Mouse (Mus musculus): ENCODE results near the gene Hepacam. TPM values are rescaled to one million over a fixed set of nuclear protein-coding genes. Genes with fewer than 3 reads are reported as not detected.

The Hepacam gene
- polyA plus RNA-seq, 1 experiment from 2014 or later, result 0.11 TPM

- H3K4me1 ChIP-seq, result peaks cover 8% of the 10 kb centered on the region
- WGBS, result 13% methylated on average over 12 of the region's 12 CpGs
- H3K27me3 ChIP-seq, result peaks cover 43% of the 10 kb centered on the region
- no peaks in the 10 kb centered on the region for H3K36me3 ChIP-seq
- H3K9me3 ChIP-seq, result no peaks in the 10 kb centered on the region
- no peak overlapping the region for H3K27ac ChIP-seq
- peak overlapping the region; percentile 65 for H3K4me2 ChIP-seq (replicated peaks)
- ATAC-seq (ENCODE audit: low FRiP score, low read depth), result peak; percentile 12; the same call in 1 of the 2 replicates
- peak overlapping the region; percentile 34; the same call in 1 of the 2 replicates for H3K4me3 ChIP-seq
- no peak overlapping the region for H3K9ac ChIP-seq
Observed at GRCm38 (mm10) chr9:37421239-37421638, 54.1 kb downstream of the Hepacam start.

DNA sequence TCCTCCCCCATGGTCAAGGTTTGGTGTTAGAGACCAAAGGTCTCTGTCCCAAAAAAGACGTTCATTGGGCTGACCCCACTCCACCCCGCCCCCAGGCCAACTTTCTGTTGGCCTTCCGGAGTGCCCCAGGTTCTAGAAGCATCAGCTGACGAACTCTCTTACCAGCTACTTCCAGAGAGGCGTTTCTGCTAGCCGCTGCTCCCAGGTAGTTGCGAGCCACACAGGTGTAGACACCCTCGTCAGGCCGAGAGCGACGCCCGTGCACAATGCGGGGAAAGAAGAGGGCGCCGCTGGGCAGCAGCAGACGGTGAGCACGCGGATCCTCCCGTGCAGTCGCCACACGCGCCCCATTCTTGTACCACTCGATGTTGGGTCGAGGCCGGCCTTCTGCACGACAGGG, 62.2 kb downstream of the Hepacam start:
- 12% methylated on average over 26 of the region's 26 CpGs for WGBS
- H3K27ac ChIP-seq, result no peak overlapping the region
- no peaks in the 10 kb centered on the region for H3K9me3 ChIP-seq
- H3K4me1 ChIP-seq, result peaks cover 19% of the 10 kb centered on the region
- H3K36me3 ChIP-seq, result no peaks in the 10 kb centered on the region
- no peak for ATAC-seq (ENCODE audit: low FRiP score, low read depth)
- H3K4me2 ChIP-seq (replicated peaks), result no peak overlapping the region
- H3K9ac ChIP-seq, result no peak overlapping the region
- no peak overlapping the region for H3K4me3 ChIP-seq
- peaks cover 91% of the 10 kb centered on the region for H3K27me3 ChIP-seq

- Histone ChIP-seq H3K27me3 (peaks cover 94% of the 10 kb centered on the region), H3K4me3 (peak overlapping the region; percentile 17; the same call in 1 of the 2 replicates), H3K9me3 (no peaks in the 10 kb centered on the region), H3K36me3 (no peaks in the 10 kb centered on the region), H3K4me1 (peaks cover 19% of the 10 kb centered on the region), H3K9ac (no peak overlapping the region), H3K4me2 (replicated peaks) (peak overlapping the region; percentile 36; the same call in 1 of the 2 replicates), H3K27ac (no peak overlapping the region)
- WGBS, result 2% methylated on average over 12 of the region's 12 CpGs
- ATAC-seq (ENCODE audit: low FRiP score, low read depth), result peak; percentile 80; the same call in 1 of the 2 replicates
Observed at GRCm38 (mm10) chr9:37430582-37430981, 63.4 kb downstream of the Hepacam start.

GRCm38 (mm10) chr9:37432026-37432666, 65.0 kb downstream of the Hepacam start:
- 1% methylated on average over 16 of the region's 17 CpGs for WGBS
- Histone ChIP-seq H3K9me3 (no peaks in the 10 kb centered on the region), H3K36me3 (no peaks in the 10 kb centered on the region), H3K4me3 (peak overlapping the region; percentile 37), H3K4me1 (peaks cover 19% of the 10 kb centered on the region), H3K9ac (no peak overlapping the region), H3K4me2 (replicated peaks) (peak overlapping the region; percentile 63), H3K27ac (no peak overlapping the region), H3K27me3 (peaks cover 97% of the 10 kb centered on the region)
- ATAC-seq (ENCODE audit: low FRiP score, low read depth), result no peak

GRCm38 (mm10) chr9:37432720-37433421, 65.7 kb downstream of the Hepacam start, which contains the start of gene Robo3:
TSS of gene Robo3 (minus strand) at chr9:37433246.
- no peak within 1 kb of the TSS for H3K27ac ChIP-seq
- 0 out of 2 replicates have a peak, but pooled peaks have one; percentile 22 for ATAC-seq (ENCODE audit: low FRiP score, low read depth)
- peaks cover 94% of the 10 kb centered on the region for H3K27me3 ChIP-seq
- H3K9me3 ChIP-seq, result no peaks in the 10 kb centered on the region
- H3K4me2 ChIP-seq (replicated peaks), result peak within 1 kb of the TSS; percentile 63
- WGBS, result under 1% methylated on average over 36 of the region's 40 CpGs
- H3K4me1 ChIP-seq, result peaks cover 19% of the 10 kb centered on the region
- no peak within 1 kb of the TSS; the same call in 1 of the 2 replicates for H3K9ac ChIP-seq
- no peaks in the 10 kb centered on the region for H3K36me3 ChIP-seq
- H3K4me3 ChIP-seq, result peak within 1 kb of the TSS; percentile 37

- Histone ChIP-seq H3K4me2 (replicated peaks) (peak overlapping the region; percentile 63; the same call in 1 of the 2 replicates), H3K9ac (no peak overlapping the region), H3K4me3 (peak overlapping the region; percentile 12; the same call in 1 of the 2 replicates), H3K36me3 (no peaks in the 10 kb centered on the region), H3K27ac (no peak overlapping the region), H3K9me3 (no peaks in the 10 kb centered on the region), H3K4me1 (peaks cover 19% of the 10 kb centered on the region), H3K27me3 (peaks cover 94% of the 10 kb centered on the region)
- no peak for ATAC-seq (ENCODE audit: low FRiP score, low read depth)
- 3% methylated on average over 18 of the region's 18 CpGs for WGBS
Observed at GRCm38 (mm10) chr9:37433823-37434560, 66.8 kb downstream of the Hepacam start.

DNA sequence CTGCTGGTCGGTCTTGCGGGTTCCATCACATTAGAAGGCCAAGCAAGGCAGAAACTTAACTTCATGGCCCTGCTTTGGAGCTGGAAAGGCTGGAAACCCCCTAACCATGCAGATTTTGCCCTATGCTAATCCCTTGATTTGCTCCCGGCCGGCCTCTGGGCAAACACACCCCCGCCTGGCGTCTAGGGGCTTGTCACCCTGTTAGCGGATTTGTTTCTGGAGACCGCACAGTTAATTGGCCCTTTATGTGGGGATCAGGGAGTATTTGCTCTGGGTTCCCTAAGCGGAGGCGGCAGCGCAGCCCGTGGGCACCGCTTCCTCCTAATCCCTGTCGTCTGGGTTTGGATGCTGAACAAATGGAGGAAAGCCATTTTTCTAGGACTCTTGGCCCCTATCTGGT, 67.8 kb downstream of the Hepacam start:
- peaks cover 19% of the 10 kb centered on the region for H3K4me1 ChIP-seq
- no peak for ATAC-seq (ENCODE audit: low FRiP score, low read depth)
- no peak overlapping the region for H3K9ac ChIP-seq
- H3K27me3 ChIP-seq, result peaks cover 91% of the 10 kb centered on the region
- H3K9me3 ChIP-seq, result no peaks in the 10 kb centered on the region
- no peak overlapping the region for H3K4me2 ChIP-seq (replicated peaks)
- 1% methylated on average over 14 of the region's 14 CpGs for whole genome bisulfite sequencing
- H3K4me3 ChIP-seq, result no peak overlapping the region
- H3K27ac ChIP-seq, result no peak overlapping the region
- no peaks in the 10 kb centered on the region for H3K36me3 ChIP-seq

DNA sequence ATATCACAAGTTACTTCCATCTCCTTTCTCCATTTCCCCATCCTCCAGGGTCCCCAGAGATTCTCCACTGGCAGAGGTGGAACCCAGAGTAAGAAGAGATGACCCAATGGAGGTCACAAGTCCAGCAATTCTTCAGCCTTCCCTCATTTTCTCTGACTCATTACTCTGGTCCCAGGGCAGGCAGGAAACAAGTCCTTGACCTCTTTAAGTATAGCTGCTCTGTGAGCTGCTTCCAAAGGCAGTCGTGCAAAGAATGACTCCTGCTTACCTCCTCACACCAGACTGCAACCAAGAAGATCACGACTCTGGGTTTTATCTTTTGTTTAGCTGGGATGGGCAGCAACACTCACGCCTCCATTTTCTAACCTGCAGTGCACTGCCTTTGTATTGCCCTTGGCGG, 68.5 kb downstream of the Hepacam start:
- no peak overlapping the region for H3K4me2 ChIP-seq (replicated peaks)
- no peaks in the 10 kb centered on the region for H3K36me3 ChIP-seq
- no peak for ATAC-seq (ENCODE audit: low FRiP score, low read depth)
- H3K9me3 ChIP-seq, result no peaks in the 10 kb centered on the region
- no peak overlapping the region for H3K9ac ChIP-seq
- 3% methylated on average over 4 of the region's 4 CpGs for WGBS
- no peak overlapping the region for H3K27ac ChIP-seq
- H3K4me1 ChIP-seq, result peaks cover 19% of the 10 kb centered on the region
- H3K27me3 ChIP-seq, result peaks cover 89% of the 10 kb centered on the region
- no peak overlapping the region for H3K4me3 ChIP-seq

Other genes starting within 250 kb of the Hepacam start
- gene Pknox2, start 219.9 kb upstream of the Hepacam start, polyA plus RNA-seq (2015; fragmentation: Nextera tagmentation; extraction: Ambion mirVana), result 14.5 and 16.1 TPM in 2 replicates
- 12.0 and 12.3 TPM in 2 replicates for gene Tmem218, start 159.1 kb upstream of the Hepacam start, polyA plus RNA-seq (2015; fragmentation: Nextera tagmentation; extraction: Ambion mirVana)
- 2.0 and 2.6 TPM in 2 replicates for gene Slc37a2, start 111.6 kb upstream of the Hepacam start, polyA plus RNA-seq (2015; fragmentation: Nextera tagmentation; extraction: Ambion mirVana)
- gene Ccdc15, start 18.9 kb upstream of the Hepacam start, polyA plus RNA-seq (2015; fragmentation: Nextera tagmentation; extraction: Ambion mirVana), result 8.0 and 9.1 TPM in 2 replicates
- gene Robo4, start 34.5 kb downstream of the Hepacam start, polyA plus RNA-seq (2015; fragmentation: Nextera tagmentation; extraction: Ambion mirVana), result 10.3 and 11.9 TPM in 2 replicates
- 0.05 and 0.10 TPM in 2 replicates for gene Robo3, start 65.9 kb downstream of the Hepacam start, polyA plus RNA-seq (2015; fragmentation: Nextera tagmentation; extraction: Ambion mirVana)
- 30.1 and 33.2 TPM in 2 replicates for gene Msantd2, start 122.0 kb downstream of the Hepacam start, polyA plus RNA-seq (2015; fragmentation: Nextera tagmentation; extraction: Ambion mirVana)
- gene Esam, start 160.7 kb downstream of the Hepacam start, polyA plus RNA-seq (2015; fragmentation: Nextera tagmentation; extraction: Ambion mirVana), result 39.3 and 39.5 TPM in 2 replicates
- gene Vsig2, start 171.9 kb downstream of the Hepacam start, polyA plus RNA-seq (2015; fragmentation: Nextera tagmentation; extraction: Ambion mirVana), result 0.57 and 1.1 TPM in 2 replicates
- 7.9 and 8.6 TPM in 2 replicates for gene Nrgn, start 185.6 kb downstream of the Hepacam start, polyA plus RNA-seq (2015; fragmentation: Nextera tagmentation; extraction: Ambion mirVana)
- 6.7 and 7.8 TPM in 2 replicates for gene Siae, start 188.3 kb downstream of the Hepacam start, polyA plus RNA-seq (2015; fragmentation: Nextera tagmentation; extraction: Ambion mirVana)
- 5.1 and 6.0 TPM in 2 replicates for gene Spa17, start 246.4 kb downstream of the Hepacam start, polyA plus RNA-seq (2015; fragmentation: Nextera tagmentation; extraction: Ambion mirVana)